Mouse (Mus musculus): ENCODE data around the gene Tbx15.

GRCm38 (mm10) chr3:99203331-99203730, 36.9 kb upstream of the Tbx15 start:
- TF ChIP-seq POLR2A (IDR thresholded peaks at IDR 0.05; ENCODE audit: control insufficient read depth, low read depth, low read length) (no peak), CTCF (IDR thresholded peaks at IDR 0.05; ENCODE audit: control insufficient read depth, insufficient read depth, insufficient replicate concordance, low read depth, low read length) (no peak)
